Mouse (Mus musculus) layer of hippocampus, postnatal 14 days (tissue): ENCODE measurements around the gene Zfp518a. TPM values are rescaled to one million over a fixed set of nuclear protein-coding genes. Genes with fewer than 3 reads are reported as not detected.

Experiments
- DNase-seq, 2 experiments: peaks; one replicate each; pipeline ENCODE4 v3.0.0; 2021 to 2022; ENCODE audit warnings: low spot score in 2 of 2, mixed read lengths in 1 of 2
- microRNA-seq, 2 experiments: library from miRNA; unstranded; fragments of <30 nt; microRNA quantifications; one replicate each; pipeline ENCODE4 v1.2.0; 2021
- total RNA-seq, 2 experiments: library from RNA; stranded (reverse); gene quantifications; 2 replicates each; pipeline ENCODE4 v1.2.3; 2021

Zfp518a gene
- total RNA-seq, 2 experiments from 2014 or later: 7.8 to 8.3 TPM

DNA sequence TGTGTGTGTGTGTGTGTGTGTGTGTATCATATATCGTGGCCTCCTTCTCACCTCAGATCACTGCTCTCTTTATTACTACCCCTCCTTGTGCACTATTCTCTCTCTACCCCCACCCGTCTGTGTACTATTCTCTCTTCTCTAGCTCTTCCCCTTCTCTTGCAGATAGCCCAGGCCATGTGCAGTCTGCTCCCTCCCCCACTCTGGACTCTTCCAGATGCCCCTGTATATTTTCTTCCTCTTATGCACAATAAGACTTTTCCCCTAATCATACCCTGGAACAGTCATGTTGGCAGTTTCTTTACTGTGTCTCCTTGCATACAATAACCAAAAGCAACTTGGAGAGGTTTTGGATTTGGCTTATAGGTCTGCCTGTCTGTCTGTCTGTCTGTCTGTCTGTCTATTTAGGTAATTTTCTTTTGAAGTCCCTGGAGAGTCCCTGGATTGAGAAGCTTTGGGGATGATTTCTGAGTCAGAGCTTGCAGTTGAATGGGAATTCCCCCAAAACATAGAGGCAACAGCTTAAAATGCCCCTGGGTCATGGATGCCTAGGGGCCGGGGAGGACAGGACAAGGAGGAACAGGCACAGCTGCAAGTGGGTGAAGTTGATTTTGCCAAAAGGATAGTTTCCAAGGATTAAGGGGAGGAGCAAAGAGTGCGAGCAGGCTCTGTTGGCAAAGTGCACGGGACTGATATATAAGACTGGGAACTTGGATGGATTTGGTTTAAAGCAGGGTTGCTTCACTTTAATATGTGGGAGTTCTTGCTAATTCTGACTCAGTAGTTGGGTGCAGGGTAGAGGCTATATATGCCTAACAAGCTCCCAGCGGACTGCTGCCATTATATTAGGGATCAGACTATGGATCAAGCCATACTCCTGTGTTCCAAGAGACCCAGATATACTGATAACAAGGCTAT is 70.7 kb downstream of the Zfp518a start:
- no peak for DNase-seq

Small RNA genes within 50 kb of the gene (microRNA-seq; reads per million reads assigned to microRNA genes)
- 0.28 to 1.6 reads per million in 2 experiments for gene Mir8092

Other genes starting within 250 kb of the Zfp518a start
- gene Cc2d2b, start 146.0 kb upstream of the Zfp518a start, total RNA-seq: 1 to 10 TPM in 1 of 2 experiments, under 1 TPM in 1; 0.52 to 1.1 TPM
- gene Ccnj, start 63.4 kb upstream of the Zfp518a start, total RNA-seq: 1 to 10 TPM; 8.2 to 8.4 TPM
- 1 to 10 TPM; 3.6 to 5.4 TPM for gene Blnk, start 99.8 kb downstream of the Zfp518a start, total RNA-seq
- under 1 TPM in 1 of 2 experiments, not detected in 1; 0.21 TPM for gene Dntt, start 134.6 kb downstream of the Zfp518a start, total RNA-seq
- 1 to 10 TPM; 6.3 to 8.5 TPM for gene Opalin, start 182.4 kb downstream of the Zfp518a start, total RNA-seq